Mouse (Mus musculus): ENCODE measurements at regions not wholly inside any gene's neighbourhood (a gene's known extent, or its start where the extent isn't known, plus 50 kb on each side); places are given as distances from the start of the nearest gene placed in this dataset.
"Not testable (repeated sequence)": the region's sequence is repeated elsewhere in the genome, so short reads cannot be mapped to it uniquely, and the experiment has no call there.

DNA sequence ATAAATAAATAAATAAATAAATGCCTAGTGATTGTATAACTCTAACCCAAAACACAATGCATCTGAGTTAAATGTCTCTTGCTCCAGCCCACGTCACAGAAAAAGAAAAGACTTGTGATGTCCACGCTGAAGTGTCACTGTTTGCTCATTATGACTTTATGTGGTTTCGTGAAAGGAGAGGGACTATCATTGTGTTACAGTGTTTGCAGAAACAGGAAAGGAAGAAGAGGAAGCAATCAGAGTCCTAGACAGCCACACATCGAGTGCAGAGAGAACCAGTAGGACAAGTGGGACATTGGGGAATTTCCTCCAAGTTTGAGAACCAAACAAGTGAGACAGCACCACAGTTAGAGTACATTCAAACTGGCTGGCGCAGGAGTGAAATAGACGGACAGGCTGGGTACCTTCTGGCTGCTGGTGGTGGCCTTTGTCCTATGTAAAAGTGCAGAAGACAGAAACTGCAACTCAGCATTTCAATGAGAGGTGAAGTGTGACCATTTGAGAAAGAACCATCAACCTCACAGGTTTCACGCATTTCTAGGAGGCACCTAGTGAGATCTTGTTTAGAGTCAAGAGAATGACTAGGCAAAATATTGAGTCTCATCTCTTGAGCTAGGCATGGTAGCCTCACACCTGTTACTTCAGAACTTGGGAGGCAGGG, 59.6 kb downstream of the Fasl start:
- no peak for DNase-seq (ENCODE audit: extremely low spot score, low spot score)
- Histone ChIP-seq H3K9me3 (no peaks in the 10 kb centered on the region), H3K27me3 (ENCODE audit: poor library complexity, severe bottlenecking) (no peaks in the 10 kb centered on the region), H3K4me3 (no peak overlapping the region), H3K27ac (no peak overlapping the region), H3K36me3 (replicated peaks) (no peaks in the 10 kb centered on the region), H3K4me1 (no peaks in the 10 kb centered on the region)
- 86% methylated on average over 7 of the region's 7 CpGs for WGBS

- WGBS, result 90% methylated on average over 15 of the region's 27 CpGs
- not testable (repeated sequence) for H3K27me3 ChIP-seq (ENCODE audit: poor library complexity, severe bottlenecking); H3K36me3 ChIP-seq (replicated peaks); DNase-seq (ENCODE audit: extremely low spot score, low spot score); H3K27ac ChIP-seq; H3K9me3 ChIP-seq; H3K4me1 ChIP-seq; H3K4me3 ChIP-seq
Observed at GRCm38 (mm10) chr1:161727357-161727756, 60.9 kb downstream of the Fasl start.

DNA sequence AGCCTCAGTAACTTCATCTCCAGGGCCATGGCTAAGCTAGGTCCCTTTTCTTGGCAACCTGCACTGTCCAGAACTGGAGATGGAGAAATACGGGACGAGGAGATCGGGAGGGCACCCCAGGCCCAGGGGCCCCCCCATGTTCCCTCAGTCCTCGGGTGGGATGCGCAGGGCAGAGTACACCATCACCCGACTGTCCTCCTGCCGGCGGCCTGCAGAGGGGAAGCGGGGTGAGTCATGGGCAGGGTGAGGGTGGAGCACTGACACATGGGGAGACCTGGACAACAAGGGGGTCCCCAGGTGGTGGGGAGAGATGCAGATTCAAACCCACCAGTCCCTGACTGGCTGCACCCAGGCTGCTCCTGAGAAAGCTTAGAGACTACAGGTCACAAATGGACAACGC, 62.2 kb downstream of the Fasl start:
- not testable (repeated sequence) for DNase-seq (ENCODE audit: extremely low spot score, low spot score); H3K4me3 ChIP-seq; H3K4me1 ChIP-seq; H3K27me3 ChIP-seq (ENCODE audit: poor library complexity, severe bottlenecking); H3K36me3 ChIP-seq (replicated peaks); H3K27ac ChIP-seq; H3K9me3 ChIP-seq
- 100% methylated on average over 1 of the region's 10 CpGs for WGBS

GRCm38 (mm10) chr1:161719876-161720275, 68.4 kb downstream of the Fasl start:
- H3K27me3 ChIP-seq (ENCODE audit: poor library complexity, severe bottlenecking), result no peaks in the 10 kb centered on the region
- 89% methylated on average over 3 of the region's 3 CpGs for WGBS
- H3K4me1 ChIP-seq, result no peaks in the 10 kb centered on the region
- DNase-seq (ENCODE audit: extremely low spot score, low spot score), result no peak
- H3K4me3 ChIP-seq, result no peak overlapping the region
- no peak overlapping the region for H3K27ac ChIP-seq
- H3K36me3 ChIP-seq (replicated peaks), result no peaks in the 10 kb centered on the region
- H3K9me3 ChIP-seq, result no peaks in the 10 kb centered on the region

DNA sequence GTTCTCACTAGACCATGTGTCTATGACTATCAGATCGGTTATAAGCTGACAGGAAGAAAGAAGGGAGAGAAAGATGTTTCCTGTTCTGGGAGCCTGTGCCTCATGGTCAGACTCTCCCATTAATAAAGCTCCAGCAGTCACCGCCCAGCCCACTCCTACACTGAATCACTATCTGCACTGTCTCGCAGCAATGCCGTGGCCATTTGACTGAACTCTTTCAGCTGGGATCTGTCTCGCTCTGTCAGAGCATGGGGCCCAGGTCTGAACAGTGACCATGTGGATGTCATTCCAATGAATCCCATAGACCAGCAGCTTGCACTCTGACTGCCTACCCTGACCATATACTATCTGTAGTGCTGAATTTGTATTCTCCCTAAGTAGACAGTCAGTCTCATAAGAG, 70.0 kb downstream of the Fasl start:
- Histone ChIP-seq H3K4me3 (no peak overlapping the region), H3K27me3 (ENCODE audit: poor library complexity, severe bottlenecking) (no peaks in the 10 kb centered on the region), H3K4me1 (no peaks in the 10 kb centered on the region), H3K36me3 (replicated peaks) (no peaks in the 10 kb centered on the region), H3K27ac (no peak overlapping the region), H3K9me3 (no peaks in the 10 kb centered on the region)
- 83% methylated on average over 5 of the region's 5 CpGs for WGBS
- no peak for DNase-seq (ENCODE audit: extremely low spot score, low spot score)

DNA sequence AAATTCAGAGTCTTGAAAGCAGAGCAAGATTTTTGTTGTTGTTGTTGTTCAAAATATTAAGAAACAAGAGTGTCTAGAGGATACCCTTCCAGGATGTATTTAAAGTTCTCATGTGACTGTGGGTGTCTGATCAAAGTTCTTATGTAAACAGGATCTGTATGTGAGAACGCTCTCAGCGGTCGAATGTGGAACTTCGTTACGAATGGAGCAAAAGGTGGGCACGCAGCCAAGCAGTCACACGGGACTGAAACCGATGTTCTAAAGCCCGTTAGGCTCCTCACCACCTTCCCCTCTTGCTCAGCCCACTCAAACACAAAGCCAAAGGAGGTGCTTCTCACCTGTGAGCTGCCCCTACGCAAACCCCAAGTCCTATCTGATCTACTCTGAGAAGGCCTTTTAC, 75.4 kb downstream of the Fasl start:
- no peaks in the 10 kb centered on the region for H3K36me3 ChIP-seq (replicated peaks)
- H3K9me3 ChIP-seq, result no peaks in the 10 kb centered on the region

DNA sequence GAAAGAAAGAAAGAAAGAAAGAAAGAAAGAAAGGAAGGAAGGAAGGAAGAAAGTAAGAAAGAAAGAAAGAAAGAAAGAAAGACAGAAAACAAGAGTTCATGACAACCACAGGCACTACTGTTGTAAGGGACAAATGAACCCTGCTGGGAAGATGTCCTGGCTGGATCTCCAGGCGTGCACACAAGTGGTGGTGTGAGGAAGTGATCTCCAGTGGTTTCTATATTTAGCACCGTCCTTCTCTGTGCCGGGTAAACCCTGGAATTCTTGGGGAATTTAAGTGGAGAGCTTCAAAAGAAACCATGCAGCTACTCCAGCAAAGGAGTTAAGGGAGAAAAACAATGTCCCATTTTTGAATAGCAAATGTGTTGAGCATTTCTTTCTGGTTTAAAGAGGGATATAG, 76.0 kb downstream of the Fasl start:
- no peak overlapping the region for H3K4me3 ChIP-seq
- H3K36me3 ChIP-seq (replicated peaks), result no peaks in the 10 kb centered on the region
- H3K9me3 ChIP-seq, result no peaks in the 10 kb centered on the region
- H3K27me3 ChIP-seq (ENCODE audit: poor library complexity, severe bottlenecking), result no peaks in the 10 kb centered on the region
- H3K27ac ChIP-seq, result no peak overlapping the region
- no peak for DNase-seq (ENCODE audit: extremely low spot score, low spot score)
- H3K4me1 ChIP-seq, result no peaks in the 10 kb centered on the region
- 35% methylated on average over 3 of the region's 3 CpGs for WGBS

More for the DNA sequence above, 75.4 kb downstream of the Fasl start:
- Histone ChIP-seq H3K27me3 (ENCODE audit: poor library complexity, severe bottlenecking) (no peaks in the 10 kb centered on the region), H3K4me3 (no peak overlapping the region), H3K27ac (no peak overlapping the region), H3K4me1 (no peaks in the 10 kb centered on the region)
- no peak for DNase-seq (ENCODE audit: extremely low spot score, low spot score)
- 93% methylated on average over 10 of the region's 10 CpGs for WGBS

- WGBS, result 89% methylated on average over 3 of the region's 3 CpGs
- DNase-seq (ENCODE audit: extremely low spot score, low spot score), result no peak
Observed at GRCm38 (mm10) chr1:161707049-161707448, 81.2 kb downstream of the Fasl start.

DNA sequence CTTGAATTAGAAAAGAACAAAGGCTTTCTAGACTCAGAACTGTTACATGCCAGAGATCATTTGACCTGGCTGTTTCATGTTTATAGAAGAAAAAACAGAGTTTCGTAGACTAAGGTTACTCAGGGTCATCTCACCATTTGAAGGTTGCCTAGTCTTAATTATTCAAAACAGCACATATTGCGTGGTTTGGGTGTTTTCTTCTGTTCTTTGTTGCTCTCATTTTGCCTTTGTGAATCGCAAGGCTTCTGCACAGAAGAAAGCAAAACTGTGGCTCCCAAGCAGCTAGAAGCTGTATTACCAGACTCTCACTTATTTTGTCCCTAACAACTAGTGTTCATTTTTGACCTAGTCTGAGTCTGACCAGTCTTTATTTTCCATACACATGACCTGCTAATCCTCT, 83.3 kb downstream of the Fasl start:
- Histone ChIP-seq H3K27ac (no peak overlapping the region), H3K4me1 (no peaks in the 10 kb centered on the region), H3K27me3 (ENCODE audit: poor library complexity, severe bottlenecking) (no peaks in the 10 kb centered on the region), H3K4me3 (no peak overlapping the region), H3K36me3 (replicated peaks) (no peaks in the 10 kb centered on the region), H3K9me3 (no peaks in the 10 kb centered on the region)
- DNase-seq (ENCODE audit: extremely low spot score, low spot score), result no peak
- WGBS, result 82% methylated on average over 3 of the region's 3 CpGs

More at GRCm38 (mm10) chr1:161707049-161707448, 81.2 kb downstream of the Fasl start:
- Histone ChIP-seq H3K9me3 (no peaks in the 10 kb centered on the region), H3K27ac (no peak overlapping the region), H3K27me3 (ENCODE audit: poor library complexity, severe bottlenecking) (no peaks in the 10 kb centered on the region), H3K4me3 (no peak overlapping the region), H3K4me1 (no peaks in the 10 kb centered on the region), H3K36me3 (replicated peaks) (no peaks in the 10 kb centered on the region)

- Histone ChIP-seq H3K36me3 (replicated peaks) (no peaks in the 10 kb centered on the region), H3K4me3 (no peak overlapping the region)
- 84% methylated on average over 3 of the region's 3 CpGs for WGBS
Observed at GRCm38 (mm10) chr1:161704527-161704926, 83.8 kb downstream of the Fasl start.

GRCm38 (mm10) chr1:161695886-161696285, 92.4 kb downstream of the Fasl start:
- WGBS, result 35% methylated on average over 5 of the region's 5 CpGs
- no peaks in the 10 kb centered on the region for H3K27me3 ChIP-seq (ENCODE audit: poor library complexity, severe bottlenecking)

More at GRCm38 (mm10) chr1:161704527-161704926, 83.8 kb downstream of the Fasl start:
- no peaks in the 10 kb centered on the region for H3K9me3 ChIP-seq
- no peaks in the 10 kb centered on the region for H3K27me3 ChIP-seq (ENCODE audit: poor library complexity, severe bottlenecking)
- no peaks in the 10 kb centered on the region for H3K4me1 ChIP-seq
- H3K27ac ChIP-seq, result no peak overlapping the region
- DNase-seq (ENCODE audit: extremely low spot score, low spot score), result no peak

GRCm38 (mm10) chr1:161693768-161694160, 94.5 kb downstream of the Fasl start:
- 85% methylated on average over 6 of the region's 6 CpGs for WGBS
- H3K36me3 ChIP-seq (replicated peaks), result no peaks in the 10 kb centered on the region
- H3K4me1 ChIP-seq, result peaks cover 5% of the 10 kb centered on the region; the same call in 1 of the 2 replicates
- no peaks in the 10 kb centered on the region for H3K27me3 ChIP-seq (ENCODE audit: poor library complexity, severe bottlenecking)
- no peaks in the 10 kb centered on the region for H3K9me3 ChIP-seq
- DNase-seq (ENCODE audit: extremely low spot score, low spot score), result no peak
- no peak overlapping the region for H3K4me3 ChIP-seq
- H3K27ac ChIP-seq, result no peak overlapping the region

More at GRCm38 (mm10) chr1:161695886-161696285, 92.4 kb downstream of the Fasl start:
- Histone ChIP-seq H3K4me1 (peaks cover 5% of the 10 kb centered on the region; the same call in 1 of the 2 replicates), H3K27ac (no peak overlapping the region), H3K4me3 (no peak overlapping the region), H3K36me3 (replicated peaks) (no peaks in the 10 kb centered on the region), H3K9me3 (no peaks in the 10 kb centered on the region)
- no peak for DNase-seq (ENCODE audit: extremely low spot score, low spot score)

GRCm38 (mm10) chr1:161692836-161693767, 95.2 kb downstream of the Fasl start:
- Histone ChIP-seq H3K9me3 (no peaks in the 10 kb centered on the region), H3K27ac (no peak overlapping the region), H3K4me3 (no peak overlapping the region), H3K4me1 (peaks cover 5% of the 10 kb centered on the region; the same call in 1 of the 2 replicates), H3K27me3 (ENCODE audit: poor library complexity, severe bottlenecking) (no peaks in the 10 kb centered on the region), H3K36me3 (replicated peaks) (no peaks in the 10 kb centered on the region)
- no peak for DNase-seq (ENCODE audit: extremely low spot score, low spot score)
- 89% methylated on average over 14 of the region's 14 CpGs for WGBS

All from forebrain, embryonic 10.5 days (tissue).